Mouse (Mus musculus): ENCODE measurements around the gene Dennd1a. TPM values are rescaled to one million over a fixed set of nuclear protein-coding genes. Genes with fewer than 3 reads are reported as not detected.

The Dennd1a gene
- total and polyA plus RNA-seq, 3 experiments: 17.6 to 26.8 (median 22.0) TPM

DNA sequence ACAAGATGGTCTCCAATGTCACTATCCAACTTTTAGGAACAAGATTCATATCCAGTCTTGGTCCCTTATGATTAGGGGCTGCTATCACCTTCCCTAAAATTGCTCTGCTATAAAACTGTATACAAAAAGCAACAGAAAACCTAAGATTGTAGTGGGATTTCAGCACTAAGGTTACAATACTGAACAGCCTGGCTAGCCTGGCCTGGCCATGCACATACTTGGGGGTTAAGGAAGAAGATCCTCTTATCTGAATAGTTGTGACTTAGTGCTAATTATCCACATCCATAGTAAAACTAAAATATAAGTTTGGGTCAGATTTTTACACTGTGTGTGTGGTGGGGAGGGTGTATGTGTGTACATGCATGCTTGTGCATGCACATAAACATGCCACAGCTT lies 109.6 kb downstream of the Dennd1a start:
- H3K9ac ChIP-seq (ENCODE audit: low read depth, low read length): no peak overlapping the region
- H3K4me3 ChIP-seq: no peak overlapping the region
- no peak overlapping the region for H3K27ac ChIP-seq
- H3K4me1 ChIP-seq (ENCODE audit: control insufficient read depth, insufficient read depth, low read length): peaks cover 1% of the 10 kb centered on the region
- TF ChIP-seq CTCF (IDR thresholded peaks at IDR 0.05) (no peak), POLR2A (IDR thresholded peaks at IDR 0.05; ENCODE audit: insufficient read depth, low read depth, low read length) (no peak), EP300 (IDR thresholded peaks at IDR 0.05; ENCODE audit: insufficient read depth, low read depth, low read length) (no peak)
- intact Hi-C loops (cut with DNase I): no loop called here
- H3K36me3 ChIP-seq (ENCODE audit: control insufficient read depth, insufficient read depth, low read length): no peaks in the 10 kb centered on the region
- DNase-seq: no peak
- H3K27me3 ChIP-seq (ENCODE audit: control insufficient read depth, insufficient read depth, low read length): no peaks in the 10 kb centered on the region
- H3K79me2 ChIP-seq (replicated peaks; ENCODE audit: control insufficient read depth, insufficient read depth, low read length): no peaks in the 10 kb centered on the region

DNA sequence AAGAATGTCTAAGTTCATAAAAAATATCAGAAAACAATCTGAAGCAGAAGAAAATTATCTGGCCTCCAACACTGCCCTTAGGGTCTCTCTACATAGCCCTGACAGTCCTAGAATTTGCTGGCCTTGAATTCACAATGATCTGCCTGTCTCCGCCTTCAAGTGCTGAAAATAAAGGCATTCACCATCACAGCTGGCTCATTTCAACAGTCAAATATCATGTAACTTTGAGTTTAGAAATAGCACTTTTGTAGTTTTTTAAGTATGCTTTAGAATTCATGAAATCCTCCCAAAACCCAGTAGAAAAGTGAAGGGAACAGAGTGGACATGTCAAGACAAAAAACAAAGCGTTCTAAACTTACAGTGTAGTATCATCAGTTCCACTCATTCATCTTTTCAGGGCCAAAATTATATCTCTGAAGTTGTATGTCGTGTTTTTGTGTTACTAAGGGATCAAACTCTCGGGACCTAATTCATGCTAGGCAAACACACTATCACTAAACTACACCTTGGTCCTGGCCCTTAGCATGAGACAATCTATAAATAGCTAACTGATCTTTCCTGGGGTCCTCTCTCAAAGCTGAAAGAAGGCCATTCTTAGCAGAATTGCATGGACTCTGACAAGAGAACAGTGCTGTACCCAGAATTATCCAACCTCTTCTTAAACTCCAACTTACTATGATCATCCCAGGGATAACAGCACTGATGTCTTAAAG lies 110.2 kb downstream of the Dennd1a start:
- Histone ChIP-seq H3K4me1 (ENCODE audit: control insufficient read depth, insufficient read depth, low read length) (peaks cover 1% of the 10 kb centered on the region), H3K27me3 (ENCODE audit: control insufficient read depth, insufficient read depth, low read length) (no peaks in the 10 kb centered on the region), H3K9ac (ENCODE audit: low read depth, low read length) (no peak overlapping the region), H3K79me2 (replicated peaks; ENCODE audit: control insufficient read depth, insufficient read depth, low read length) (no peaks in the 10 kb centered on the region), H3K36me3 (ENCODE audit: control insufficient read depth, insufficient read depth, low read length) (no peaks in the 10 kb centered on the region), H3K27ac (no peak overlapping the region), H3K4me3 (no peak overlapping the region)
- intact Hi-C loops (cut with DNase I): no loop called here
- TF ChIP-seq EP300 (IDR thresholded peaks at IDR 0.05; ENCODE audit: insufficient read depth, low read depth, low read length): no peak
- no peak for TF ChIP-seq CTCF (IDR thresholded peaks at IDR 0.05)
- no peak for TF ChIP-seq POLR2A (IDR thresholded peaks at IDR 0.05; ENCODE audit: insufficient read depth, low read depth, low read length)
- 66% methylated on average over 4 of the region's 4 CpGs for WGBS
- DNase-seq: no peak

DNA sequence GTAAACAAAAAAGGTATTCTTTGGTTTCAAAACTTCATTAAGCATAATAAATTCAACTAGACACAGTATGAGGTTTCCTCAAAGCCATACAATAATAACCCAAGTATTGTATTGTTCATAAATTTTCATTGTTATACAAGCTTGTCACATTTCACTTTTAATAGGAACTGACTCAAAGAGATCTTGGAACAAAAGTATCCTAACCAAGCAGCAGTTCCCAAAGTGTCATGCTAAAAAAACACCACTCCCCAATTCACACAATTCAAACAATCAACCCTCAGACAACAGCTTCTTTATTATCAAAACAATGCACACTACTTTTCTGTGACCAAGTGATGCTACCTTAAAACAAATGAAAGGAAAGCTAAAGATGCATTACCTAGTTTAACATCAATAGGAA lies 111.9 kb downstream of the Dennd1a start:
- Histone ChIP-seq H3K27me3 (ENCODE audit: control insufficient read depth, insufficient read depth, low read length) (no peaks in the 10 kb centered on the region), H3K4me3 (no peak overlapping the region), H3K79me2 (replicated peaks; ENCODE audit: control insufficient read depth, insufficient read depth, low read length) (no peaks in the 10 kb centered on the region), H3K9ac (ENCODE audit: low read depth, low read length) (no peak overlapping the region), H3K4me1 (ENCODE audit: control insufficient read depth, insufficient read depth, low read length) (peaks cover 1% of the 10 kb centered on the region), H3K36me3 (ENCODE audit: control insufficient read depth, insufficient read depth, low read length) (no peaks in the 10 kb centered on the region), H3K27ac (no peak overlapping the region)
- intact Hi-C loops (cut with DNase I): no loop called here
- DNase-seq: no peak
- TF ChIP-seq EP300 (IDR thresholded peaks at IDR 0.05; ENCODE audit: insufficient read depth, low read depth, low read length): no peak
- TF ChIP-seq POLR2A (IDR thresholded peaks at IDR 0.05; ENCODE audit: insufficient read depth, low read depth, low read length): no peak
- no peak for TF ChIP-seq CTCF (IDR thresholded peaks at IDR 0.05)

DNA sequence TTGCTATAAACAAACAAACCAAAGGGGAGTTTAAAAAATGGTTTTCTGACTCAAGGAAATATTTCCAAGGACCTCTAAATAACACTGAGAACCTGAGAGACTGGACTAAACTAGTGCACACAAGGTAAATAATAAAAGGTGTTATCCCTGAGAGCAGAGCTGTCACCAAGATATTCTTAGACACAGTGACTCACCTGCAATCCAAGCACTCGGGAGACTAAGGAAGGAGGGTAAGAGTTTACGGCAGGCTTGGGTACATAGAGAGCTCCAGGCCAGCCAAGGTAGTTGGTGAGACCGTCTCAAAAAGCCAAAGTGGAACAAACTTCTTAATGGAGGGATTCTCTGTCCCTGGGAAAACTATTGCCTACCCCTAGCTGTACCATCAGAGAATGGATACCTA lies 118.6 kb downstream of the Dennd1a start:
- Histone ChIP-seq H3K36me3 (ENCODE audit: control insufficient read depth, insufficient read depth, low read length) (no peaks in the 10 kb centered on the region; the same call in 1 of the 2 replicates), H3K4me3 (no peak overlapping the region), H3K4me1 (ENCODE audit: control insufficient read depth, insufficient read depth, low read length) (no peaks in the 10 kb centered on the region; the same call in 1 of the 2 replicates), H3K79me2 (replicated peaks; ENCODE audit: control insufficient read depth, insufficient read depth, low read length) (no peaks in the 10 kb centered on the region), H3K27ac (no peak overlapping the region), H3K27me3 (ENCODE audit: control insufficient read depth, insufficient read depth, low read length) (no peaks in the 10 kb centered on the region), H3K9ac (ENCODE audit: low read depth, low read length) (no peak overlapping the region)
- intact Hi-C loops (cut with DNase I): no loop called here
- TF ChIP-seq CTCF (IDR thresholded peaks at IDR 0.05) (no peak), POLR2A (IDR thresholded peaks at IDR 0.05; ENCODE audit: insufficient read depth, low read depth, low read length) (no peak), EP300 (IDR thresholded peaks at IDR 0.05; ENCODE audit: insufficient read depth, low read depth, low read length) (no peak)
- DNase-seq: no peak
- 63% methylated on average over 3 of the region's 3 CpGs for WGBS

DNA sequence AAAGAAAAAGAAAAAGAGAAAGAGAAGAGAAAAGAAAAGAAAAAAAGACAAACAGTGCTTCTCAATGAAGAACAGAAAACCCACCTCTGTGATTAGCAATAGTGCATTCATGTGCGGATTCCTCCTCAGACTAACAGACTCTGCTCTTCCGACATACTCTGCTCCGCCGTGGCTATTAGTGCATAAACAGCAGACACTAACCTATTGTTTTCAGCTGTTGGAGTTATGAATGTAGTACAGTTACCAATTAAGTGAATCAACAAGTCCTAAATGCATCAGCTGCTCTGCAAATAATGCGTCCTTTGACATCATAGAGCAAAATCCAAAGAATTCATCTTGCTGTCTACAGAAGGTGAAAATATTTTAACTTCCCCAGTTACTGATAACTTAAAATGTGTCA lies 121.2 kb downstream of the Dennd1a start:
- intact Hi-C loops (cut with DNase I): no loop called here
- Histone ChIP-seq H3K27me3 (ENCODE audit: control insufficient read depth, insufficient read depth, low read length) (no peaks in the 10 kb centered on the region), H3K4me1 (ENCODE audit: control insufficient read depth, insufficient read depth, low read length) (peaks cover 1% of the 10 kb centered on the region; the same call in 1 of the 2 replicates), H3K27ac (no peak overlapping the region), H3K9ac (ENCODE audit: low read depth, low read length) (no peak overlapping the region), H3K36me3 (ENCODE audit: control insufficient read depth, insufficient read depth, low read length) (no peaks in the 10 kb centered on the region; the same call in 1 of the 2 replicates), H3K4me3 (no peak overlapping the region), H3K79me2 (replicated peaks; ENCODE audit: control insufficient read depth, insufficient read depth, low read length) (no peaks in the 10 kb centered on the region)
- 85% methylated on average over 5 of the region's 5 CpGs for WGBS
- DNase-seq: no peak
- TF ChIP-seq EP300 (IDR thresholded peaks at IDR 0.05; ENCODE audit: insufficient read depth, low read depth, low read length): no peak
- TF ChIP-seq CTCF (IDR thresholded peaks at IDR 0.05): no peak
- no peak for TF ChIP-seq POLR2A (IDR thresholded peaks at IDR 0.05; ENCODE audit: insufficient read depth, low read depth, low read length)

DNA sequence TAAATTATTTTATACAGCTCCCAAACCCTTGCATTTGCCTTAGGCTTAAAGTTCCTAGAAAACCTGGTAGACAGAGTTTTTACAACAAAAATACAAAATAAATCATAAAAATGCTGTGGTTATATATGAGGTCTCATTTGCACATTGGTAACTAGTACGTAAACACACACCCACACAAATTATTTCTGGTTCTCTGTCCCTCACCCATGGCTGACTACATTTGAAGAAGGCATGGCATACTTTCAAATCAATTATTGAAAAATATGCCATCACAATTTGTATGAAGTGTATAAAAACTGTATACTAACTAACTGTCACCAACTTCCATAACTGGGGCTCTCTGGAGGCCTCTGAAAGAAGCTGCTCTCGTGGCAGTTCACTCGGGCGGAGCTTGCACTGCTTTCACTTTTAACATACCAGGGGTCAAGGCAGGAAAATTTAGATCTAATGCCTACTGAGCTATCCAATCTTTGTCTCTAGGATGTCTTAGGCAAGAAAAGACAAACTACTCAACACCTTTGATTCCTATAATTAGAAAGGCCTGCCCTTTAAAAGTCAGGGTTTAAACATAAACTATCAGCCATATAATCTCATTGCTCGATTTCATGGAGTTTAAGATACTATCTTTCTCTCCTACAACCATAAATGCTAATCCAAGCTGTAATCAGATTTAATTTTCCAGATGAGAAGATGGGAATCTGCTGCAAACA lies 122.7 kb downstream of the Dennd1a start:
- TF ChIP-seq CTCF (IDR thresholded peaks at IDR 0.05): no peak
- no peak for TF ChIP-seq POLR2A (IDR thresholded peaks at IDR 0.05; ENCODE audit: insufficient read depth, low read depth, low read length)
- no peak for TF ChIP-seq EP300 (IDR thresholded peaks at IDR 0.05; ENCODE audit: insufficient read depth, low read depth, low read length)
- Histone ChIP-seq H3K4me1 (ENCODE audit: control insufficient read depth, insufficient read depth, low read length) (peaks cover 1% of the 10 kb centered on the region; the same call in 1 of the 2 replicates), H3K79me2 (replicated peaks; ENCODE audit: control insufficient read depth, insufficient read depth, low read length) (no peaks in the 10 kb centered on the region), H3K27me3 (ENCODE audit: control insufficient read depth, insufficient read depth, low read length) (no peaks in the 10 kb centered on the region), H3K36me3 (ENCODE audit: control insufficient read depth, insufficient read depth, low read length) (no peaks in the 10 kb centered on the region; the same call in 1 of the 2 replicates), H3K27ac (peak overlapping the region; percentile 18; the same call in 1 of the 2 replicates), H3K9ac (ENCODE audit: low read depth, low read length) (no peak overlapping the region), H3K4me3 (peak overlapping the region; percentile 22)
- peak in 1 of 2 experiments; percentile 20 for DNase-seq
- intact Hi-C loops (cut with DNase I): no loop called here
- WGBS: 47% methylated on average over 5 of the region's 5 CpGs

All from heart, adult 2 months (tissue).